Mouse (Mus musculus): ENCODE data around the gene Trim38.

Gene Trim38

GRCm38 (mm10) chr13:23839308-23839707 is 69.6 kb downstream of the Trim38 start, which contains the start of gene Slc17a3:
Gene Slc17a3 (plus strand): TSS chr13:23839434.
- peak; percentile 69 to 80 for DNase-seq
